In the genomic region with DNA sequence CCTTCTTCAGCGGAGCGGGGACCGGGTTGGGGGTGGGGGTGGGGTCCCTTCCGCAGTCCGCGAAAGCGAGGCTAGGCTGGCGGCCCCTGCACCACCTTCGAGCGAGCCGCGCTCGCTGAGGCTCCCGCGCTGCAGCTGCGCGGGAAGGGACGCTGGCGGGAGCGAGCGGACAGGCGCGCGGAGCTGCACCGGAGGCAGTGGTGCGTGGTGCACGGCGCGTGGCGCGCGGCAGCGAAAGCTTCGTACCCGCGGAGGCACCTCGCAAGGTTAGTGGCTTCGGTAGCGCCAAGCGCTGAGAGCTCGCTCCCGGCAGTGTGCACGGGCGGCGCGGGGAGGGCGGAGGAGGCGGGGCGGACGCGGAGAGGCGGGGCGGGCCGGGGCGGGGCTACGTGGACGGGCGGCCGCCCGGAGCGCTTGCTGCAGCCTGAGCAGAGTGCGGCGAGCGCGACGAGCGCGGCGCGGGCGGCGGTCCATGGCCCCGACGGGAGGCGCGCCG, we compare ENCODE assay signal across 8 mouse cellular contexts. TPM values are rescaled to one million over a fixed set of nuclear protein-coding genes. Genes with fewer than 3 reads are reported as not detected.
A peak's percentile ranks its signal among the peaks of the same experiment; 100 is the strongest.
DNase-seq lines count a peak whose midpoint lies in the region; ATAC-seq lines count a peak whose summit lies in the region.

Arhgap20 (plus strand) TSS at position 417 of the 496 bp plus-strand sequence.

- no peaks in the 10 kb centered on the region for H3K4me1 ChIP-seq in embryonic facial prominence, embryonic 11.5 days (ENCODE audit: control insufficient read depth, insufficient read depth, low read length)
- H3K4me1 ChIP-seq in midbrain, embryonic 10.5 days, result peaks cover 30% of the 10 kb centered on the region

- H3K4me3 ChIP-seq in embryonic facial prominence, embryonic 11.5 days (ENCODE audit: low read depth, low read length), result peak within 1 kb of the TSS; percentile 65
- peak within 1 kb of the TSS; percentile 77 for H3K4me3 ChIP-seq in midbrain, embryonic 10.5 days

- H3K27me3 ChIP-seq in embryonic facial prominence, embryonic 11.5 days (ENCODE audit: control insufficient read depth, insufficient read depth, low read length), result peaks cover 16% of the 10 kb centered on the region
- peaks cover 80% of the 10 kb centered on the region for H3K27me3 ChIP-seq in midbrain, embryonic 10.5 days (ENCODE audit: low read depth, poor library complexity, severe bottlenecking)

- no peaks in the 10 kb centered on the region for H3K9me3 ChIP-seq in embryonic facial prominence, embryonic 11.5 days (replicated peaks; ENCODE audit: control insufficient read depth, low read length)
- no peaks in the 10 kb centered on the region for H3K9me3 ChIP-seq in midbrain, embryonic 10.5 days (replicated peaks)

- intact Hi-C loops in left cerebral cortex, postnatal 4 days (cut with DNase I), result loop anchor here (2.0 to 5.0 kb wide), 2 partner anchors 343 to 430 kb away; no protein-coding TSS in a partner anchor

- H3K27ac ChIP-seq in embryonic facial prominence, embryonic 11.5 days (replicated peaks; ENCODE audit: low read depth, low read length), result 0 out of 2 replicates have a peak within 1 kb of the TSS, but pooled peaks have one; percentile 28
- H3K27ac ChIP-seq in midbrain, embryonic 10.5 days (replicated peaks), result peak within 1 kb of the TSS; percentile 83

- H3K36me3 ChIP-seq in embryonic facial prominence, embryonic 11.5 days (replicated peaks; ENCODE audit: control insufficient read depth, insufficient read depth, low read depth, low read length), result no peaks in the 10 kb centered on the region
- H3K36me3 ChIP-seq in midbrain, embryonic 10.5 days, result no peaks in the 10 kb centered on the region

- peak; percentile 87 for DNase-seq in adrenal gland, postnatal 25 days
- DNase-seq in embryonic facial prominence, embryonic 11.5 days (ENCODE audit: low spot score), result peak; percentile 80
- peak; percentile 76 to 80 for DNase-seq in heart, adult 18-20 months
- DNase-seq in kidney, adult 18-20 months, result peak; percentile 71
- peak; percentile 89 for DNase-seq in left cerebral cortex, postnatal 4 days
- peak; percentile 82 for DNase-seq in midbrain, embryonic 10.5 days (ENCODE audit: low spot score)
- peak; percentile 50 for DNase-seq in skeletal muscle tissue, adult 2 months (ENCODE audit: low read depth, low spot score)
- DNase-seq in urinary bladder, postnatal 4 days (ENCODE audit: low spot score in 2 of 2), result peak; percentile 71 to 73

- H3K9ac ChIP-seq in embryonic facial prominence, embryonic 11.5 days (replicated peaks; ENCODE audit: low read length), result peak within 1 kb of the TSS; percentile 55

- peak; percentile 92 for ATAC-seq in embryonic facial prominence, embryonic 11.5 days (replicated peaks; ENCODE audit: insufficient number of reproducible peaks, low FRiP score, low TSS enrichment, low read depth)

- under 1% methylated on average over 59 of the region's 77 CpGs for WGBS in embryonic facial prominence, embryonic 11.5 days
- WGBS in midbrain, embryonic 10.5 days, result under 1% methylated on average over 71 of the region's 77 CpGs

- H3K4me2 ChIP-seq in embryonic facial prominence, embryonic 11.5 days (ENCODE audit: low read depth, low read length), result peak within 1 kb of the TSS; percentile 93

RNA-seq across cellular contexts. Expression of gene Arhgap20, which starts in this region (rescaled TPM):
- total RNA-seq in adrenal gland, postnatal 25 days (2021), result 2.3 and 4.1 TPM in 2 replicates
- polyA plus RNA-seq in embryonic facial prominence, embryonic 11.5 days (2014; fragmentation: Nextera tagmentation; extraction: Ambion mirVana), result 1.7 TPM in 2 replicates
- total RNA-seq in heart, adult 18-20 months (2021), result 10 to 100 TPM; 17.5 to 20.7 TPM
- total RNA-seq in left cerebral cortex, postnatal 4 days (2021), result 10 to 100 TPM; 87.2 to 93.1 TPM
- 2.2 and 3.8 TPM in 2 replicates for polyA plus RNA-seq in midbrain, embryonic 10.5 days (2016; fragmentation: Nextera tagmentation; extraction: Ambion mirVana)

Comparison
In these comparisons a context has a peak if more than half of its experiments do, and no peak if none do; other contexts are left out.
1. Peak in every context shown above with its lines: DNase-seq, ATAC-seq, H3K4me3 ChIP-seq and H3K27ac ChIP-seq.
2. RNA of gene Arhgap20 (total RNA-seq): 87.2 to 93.1 TPM in left cerebral cortex, postnatal 4 days; 17.5 to 20.7 TPM in heart, adult 18-20 months and 2.3 to 4.1 TPM in adrenal gland, postnatal 25 days; every median in the first group is over 4 times any median in the second.